Mouse (Mus musculus) frontal cortex, adult (tissue): ENCODE data around the gene Jph4.

Source experiments
- ATAC-seq: cut with Nextera tagmentation; 2 replicates; pipeline ENCODE4 v1.9.2; 2017; ENCODE audit warnings: mild to moderate bottlenecking, moderate library complexity, mixed read lengths; ENCODE audit not compliant: low TSS enrichment

Gene Jph4

GRCm38 (mm10) chr14:55095263-55095662, 21.5 kb downstream of the Jph4 start:
- ATAC-seq, result no peak

- peak; percentile 39 for ATAC-seq
Observed at GRCm38 (mm10) chr14:55094704-55095231, 22.0 kb downstream of the Jph4 start, which contains the start of gene Thtpa. Thtpa (plus strand) TSS chr14:55094784.

- ATAC-seq, result no peak
Observed at GRCm38 (mm10) chr14:55093927-55094326, 22.8 kb downstream of the Jph4 start.

GRCm38 (mm10) chr14:55092011-55092577, 24.6 kb downstream of the Jph4 start, which contains the start of gene Zfhx2:
Zfhx2 (minus strand) TSS chr14:55092324.
- peak; percentile 70 for ATAC-seq

- peak; percentile 15 for ATAC-seq
Observed at GRCm38 (mm10) chr14:55091209-55091865, 25.4 kb downstream of the Jph4 start.

GRCm38 (mm10) chr14:55089199-55089947, 27.4 kb downstream of the Jph4 start:
- ATAC-seq, result peak; percentile 16; the same call in 1 of the 2 replicates

- no peak for ATAC-seq
Observed at GRCm38 (mm10) chr14:55086009-55086514, 30.7 kb downstream of the Jph4 start.

- ATAC-seq, result no peak
Observed at GRCm38 (mm10) chr14:55085324-55086008, 31.3 kb downstream of the Jph4 start.

- no peak for ATAC-seq
Observed at GRCm38 (mm10) chr14:55083481-55083880, 33.3 kb downstream of the Jph4 start.

GRCm38 (mm10) chr14:55081105-55081504, 35.6 kb downstream of the Jph4 start:
- no peak for ATAC-seq

GRCm38 (mm10) chr14:55079214-55079970, 37.3 kb downstream of the Jph4 start:
- ATAC-seq, result peak; percentile 32; the same call in 1 of the 2 replicates

- ATAC-seq, result peak; percentile 13; the same call in 1 of the 2 replicates
Observed at GRCm38 (mm10) chr14:55078366-55078989, 38.3 kb downstream of the Jph4 start.

- ATAC-seq, result 0 out of 2 replicates have a peak, but pooled peaks have one; percentile 18
Observed at GRCm38 (mm10) chr14:55077481-55078365, 39.0 kb downstream of the Jph4 start.

- no peak for ATAC-seq
Observed at GRCm38 (mm10) chr14:55076956-55077355, 39.8 kb downstream of the Jph4 start.

- peak; percentile 13; the same call in 1 of the 2 replicates for ATAC-seq
Observed at GRCm38 (mm10) chr14:55076224-55076623, 40.5 kb downstream of the Jph4 start.

GRCm38 (mm10) chr14:55074416-55074815, 42.3 kb downstream of the Jph4 start:
- no peak for ATAC-seq

- ATAC-seq, result peak; percentile 25
Observed at GRCm38 (mm10) chr14:55071756-55072155, 45.0 kb downstream of the Jph4 start.

- 0 out of 2 replicates have a peak, but pooled peaks have one; percentile 8 for ATAC-seq
Observed at GRCm38 (mm10) chr14:55066042-55066441, 50.7 kb downstream of the Jph4 start.

- ATAC-seq, result no peak
Observed at GRCm38 (mm10) chr14:55065391-55065790, 51.3 kb downstream of the Jph4 start.
